Mouse (Mus musculus): Measurements from ENCODE around the gene Uncx.

Gene Uncx

GRCm38 (mm10) chr5:139543214-139543613 is at the start of gene Uncx:
TSS of gene Uncx (plus strand) at chr5:139543494.
- WGBS, result 3% methylated on average over 15 of the region's 15 CpGs

GRCm38 (mm10) chr5:139493690-139494089 is 49.6 kb upstream of the Uncx start:
- WGBS, result 68% methylated on average over 5 of the region's 5 CpGs

- 46% methylated on average over 22 of the region's 22 CpGs for WGBS
Observed at GRCm38 (mm10) chr5:139495019-139495669, 48.1 kb upstream of the Uncx start.

DNA sequence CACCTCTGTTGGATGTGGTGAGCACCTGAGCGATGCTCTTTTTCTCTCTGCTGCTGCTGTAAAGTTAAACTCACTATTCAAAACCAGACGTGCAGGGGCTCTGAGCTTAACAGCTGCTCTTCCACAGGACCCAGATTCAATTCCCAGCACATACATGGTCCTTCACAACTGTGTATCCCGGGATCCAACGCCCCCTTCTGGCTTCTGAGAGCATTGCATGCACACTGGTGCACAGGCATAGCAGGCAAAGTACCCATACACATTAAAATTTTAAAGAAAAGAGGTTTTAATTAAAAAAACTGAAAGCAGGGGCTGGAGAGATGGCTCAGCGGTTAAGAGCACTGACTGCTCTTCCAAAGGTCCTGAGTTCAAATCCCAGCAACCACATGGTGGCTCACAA is 46.4 kb upstream of the Uncx start:
- 55% methylated on average over 5 of the region's 5 CpGs for WGBS

DNA sequence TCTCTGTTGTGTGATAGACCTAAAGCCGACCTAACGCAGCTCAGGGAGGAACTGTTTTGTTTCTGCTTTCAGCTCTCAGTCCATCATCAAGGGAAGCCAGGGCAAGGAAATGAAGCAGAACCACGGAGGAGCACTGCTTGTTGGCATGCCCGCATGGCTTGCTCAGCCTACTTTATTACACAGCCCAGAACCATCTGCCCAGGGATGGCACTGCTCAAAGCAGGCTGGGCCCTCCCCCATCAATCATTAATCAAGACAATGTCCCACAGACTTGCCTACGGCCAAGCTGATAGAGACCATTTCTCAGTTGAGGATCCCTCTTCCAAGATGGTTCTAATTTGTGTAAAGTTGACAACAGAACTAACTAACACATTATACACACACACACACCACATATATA is 44.5 kb upstream of the Uncx start:
- WGBS, result 62% methylated on average over 5 of the region's 5 CpGs

- WGBS, result 57% methylated on average over 14 of the region's 14 CpGs
Observed at GRCm38 (mm10) chr5:139502281-139502680, 41.0 kb upstream of the Uncx start.

DNA sequence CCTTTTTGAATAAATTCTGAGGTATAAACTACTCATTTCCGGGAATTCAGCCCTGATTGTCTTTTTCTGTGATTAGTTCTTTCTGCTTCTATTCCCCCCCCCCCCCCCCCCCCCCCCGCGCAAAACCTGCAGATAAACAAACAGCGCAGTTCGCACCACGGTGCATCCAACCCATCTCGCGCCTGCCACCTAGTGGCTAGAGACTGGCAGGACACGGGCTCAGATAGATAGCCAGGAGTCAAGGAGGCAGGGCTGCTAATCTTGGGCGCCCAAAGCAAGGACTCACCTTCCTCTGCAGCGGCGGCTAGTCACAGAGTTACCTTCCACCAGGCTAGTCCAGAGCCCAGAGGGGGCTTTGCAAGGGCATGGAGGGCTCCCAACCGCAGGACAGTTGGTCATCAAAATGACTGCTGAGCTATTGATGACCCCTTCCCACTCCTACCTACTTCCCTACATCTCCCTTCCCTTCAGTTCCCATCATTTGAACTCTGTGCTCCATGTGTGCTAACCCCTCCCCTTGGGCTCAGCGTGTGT is 38.2 kb upstream of the Uncx start:
- 4% methylated on average over 14 of the region's 14 CpGs for WGBS

GRCm38 (mm10) chr5:139506207-139506606 is 37.1 kb upstream of the Uncx start:
- WGBS, result 28% methylated on average over 5 of the region's 5 CpGs

- 15% methylated on average over 17 of the region's 17 CpGs for WGBS
Observed at GRCm38 (mm10) chr5:139510682-139511366, 32.5 kb upstream of the Uncx start.

DNA sequence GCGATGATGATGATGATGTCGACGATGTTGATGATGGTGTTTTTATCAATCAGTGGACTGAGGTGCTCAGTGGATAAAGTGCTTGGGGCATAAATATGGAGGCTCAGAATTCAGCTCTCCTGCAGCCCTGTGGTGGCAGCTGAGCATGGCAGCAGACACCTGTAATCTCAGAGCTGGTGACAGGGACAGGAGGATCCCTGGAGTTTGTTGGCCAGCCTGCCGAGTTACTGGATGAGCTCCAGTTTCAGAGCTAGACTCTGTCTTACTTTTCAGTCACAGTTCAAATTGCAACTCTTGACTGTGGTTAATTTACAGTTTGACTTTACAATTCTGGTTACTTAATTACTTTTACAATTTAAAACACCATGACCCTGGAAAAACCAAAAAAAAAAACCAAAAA is 31.1 kb upstream of the Uncx start:
- 85% methylated on average over 4 of the region's 4 CpGs for WGBS

DNA sequence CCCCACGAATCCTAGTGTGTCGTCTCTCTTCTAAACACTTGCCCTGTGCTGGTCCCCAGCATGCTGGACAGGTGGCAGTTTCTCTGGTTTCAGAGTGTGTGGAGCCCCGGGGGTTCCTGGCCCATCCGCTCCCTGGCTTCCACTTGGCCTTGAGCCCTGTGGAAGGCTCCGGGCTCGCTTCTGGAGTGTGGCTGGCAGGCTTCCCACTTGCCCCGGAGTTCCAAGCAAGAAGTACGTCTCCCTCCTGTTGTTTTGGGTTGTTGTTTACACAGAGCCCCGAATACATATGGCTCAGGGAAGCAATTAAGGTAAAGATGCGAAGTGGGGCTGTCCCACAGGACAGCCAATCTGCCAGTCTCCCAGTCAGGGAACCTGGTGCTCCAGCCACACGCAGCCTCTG is 27.0 kb upstream of the Uncx start:
- 12% methylated on average over 11 of the region's 11 CpGs for WGBS

DNA sequence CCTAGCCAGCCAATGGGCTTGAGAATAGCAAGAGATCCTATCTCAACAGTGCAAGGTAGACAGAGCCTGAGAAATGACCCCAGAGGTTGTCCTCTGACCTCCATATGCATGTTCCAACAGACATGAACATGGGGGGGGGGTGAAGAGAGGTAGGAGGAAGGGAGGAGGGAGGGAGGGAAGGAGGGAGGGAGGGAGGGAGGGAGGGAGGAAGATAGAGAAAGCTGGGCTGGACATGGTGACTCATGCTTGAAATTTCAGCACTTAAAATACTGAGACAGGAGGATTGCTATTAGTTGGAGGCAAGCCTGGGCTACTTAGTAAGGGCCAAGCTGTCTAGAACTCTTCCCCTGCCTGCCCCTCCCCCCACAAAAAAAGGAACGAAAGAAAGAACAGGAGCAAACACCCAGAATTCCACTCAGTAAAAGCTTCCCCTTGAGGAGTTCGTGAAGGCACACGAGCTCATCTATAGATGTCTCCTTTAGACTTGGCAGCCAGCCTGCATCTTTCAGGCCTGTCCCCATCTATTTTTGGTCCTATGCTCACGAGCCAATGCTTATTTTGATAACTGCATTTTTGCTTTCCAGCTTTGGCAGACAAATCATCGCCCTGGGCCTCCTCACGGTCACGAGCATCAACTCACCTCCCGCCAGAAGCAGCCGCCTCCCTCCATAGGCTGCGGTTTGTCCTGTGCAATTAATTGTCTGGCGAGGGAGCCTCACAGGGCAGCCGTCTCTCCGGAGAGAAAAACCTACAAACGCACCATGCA is 23.0 kb upstream of the Uncx start:
- 20% methylated on average over 14 of the region's 14 CpGs for WGBS

DNA sequence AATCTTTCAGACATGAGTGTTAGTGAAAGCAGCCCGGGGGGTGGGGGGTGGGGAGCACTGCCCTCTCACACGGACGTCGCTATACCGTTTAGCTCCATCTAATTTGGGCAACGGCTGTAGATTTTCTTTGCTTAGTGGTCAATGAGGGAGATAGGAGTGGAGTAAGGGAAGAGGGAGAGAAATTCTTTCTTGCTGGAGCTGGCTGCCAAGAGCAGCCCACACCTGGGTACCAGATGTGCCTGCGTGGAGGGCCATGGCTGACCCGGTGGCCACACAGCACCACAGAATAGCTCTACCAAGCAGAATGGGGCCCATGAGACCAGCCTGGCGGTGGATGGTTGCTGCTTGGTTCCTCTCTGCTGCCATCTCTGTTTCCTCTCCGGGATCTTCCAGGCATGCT is 21.3 kb upstream of the Uncx start:
- 77% methylated on average over 10 of the region's 10 CpGs for WGBS

DNA sequence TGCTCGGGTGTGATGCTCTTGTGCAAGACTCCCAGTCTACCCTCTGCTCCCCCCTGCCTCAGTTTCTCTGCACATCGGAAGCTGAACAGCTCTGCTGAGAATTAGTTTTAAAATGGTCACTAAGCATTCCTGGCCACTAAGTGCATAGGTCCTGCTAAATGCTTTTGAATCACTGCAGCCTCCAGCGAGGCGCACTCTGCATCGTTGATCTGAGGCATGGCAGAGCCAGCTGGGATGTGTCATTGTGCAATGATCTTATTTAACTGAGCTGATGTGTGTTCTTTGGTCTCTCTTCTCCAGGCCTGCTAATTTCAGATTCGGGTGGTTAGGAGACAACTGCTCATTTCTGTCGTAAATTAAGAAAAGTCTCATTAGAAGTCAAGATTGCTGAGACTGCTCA is 14.4 kb upstream of the Uncx start:
- 70% methylated on average over 7 of the region's 7 CpGs for WGBS

DNA sequence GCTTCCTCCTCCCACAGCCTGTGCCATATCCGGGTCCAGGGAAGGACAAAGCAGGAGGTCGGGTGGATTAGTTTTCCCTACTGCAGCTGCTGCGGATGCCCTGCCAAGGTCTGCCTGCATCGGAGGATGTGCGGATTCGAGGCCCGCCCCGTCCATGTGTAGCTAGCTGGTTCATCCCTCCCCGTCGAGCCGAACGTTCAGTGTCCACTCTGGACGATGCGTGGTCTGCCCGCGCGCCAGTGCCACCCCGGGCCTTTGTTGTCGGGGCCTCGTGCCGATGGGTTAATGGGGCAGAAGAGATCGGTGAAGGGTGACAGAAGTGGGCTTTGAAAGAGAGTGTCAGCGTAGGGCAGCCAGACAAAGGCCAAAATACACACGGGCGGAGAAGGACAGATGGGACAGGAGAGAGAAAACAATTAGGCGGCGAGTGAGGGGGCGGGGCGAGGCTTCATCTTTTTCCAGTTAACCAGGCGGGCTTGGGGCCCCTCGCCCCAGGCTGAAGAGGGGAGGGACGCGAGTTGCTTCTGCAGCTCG is 7.8 kb upstream of the Uncx start:
- 2% methylated on average over 34 of the region's 34 CpGs for WGBS

GRCm38 (mm10) chr5:139536211-139536910 is 6.9 kb upstream of the Uncx start:
- WGBS, result 4% methylated on average over 26 of the region's 26 CpGs

GRCm38 (mm10) chr5:139536911-139537738 is 6.2 kb upstream of the Uncx start:
- 12% methylated on average over 18 of the region's 18 CpGs for WGBS

- 32% methylated on average over 3 of the region's 3 CpGs for WGBS
Observed at GRCm38 (mm10) chr5:139537739-139538135, 5.6 kb upstream of the Uncx start.

DNA sequence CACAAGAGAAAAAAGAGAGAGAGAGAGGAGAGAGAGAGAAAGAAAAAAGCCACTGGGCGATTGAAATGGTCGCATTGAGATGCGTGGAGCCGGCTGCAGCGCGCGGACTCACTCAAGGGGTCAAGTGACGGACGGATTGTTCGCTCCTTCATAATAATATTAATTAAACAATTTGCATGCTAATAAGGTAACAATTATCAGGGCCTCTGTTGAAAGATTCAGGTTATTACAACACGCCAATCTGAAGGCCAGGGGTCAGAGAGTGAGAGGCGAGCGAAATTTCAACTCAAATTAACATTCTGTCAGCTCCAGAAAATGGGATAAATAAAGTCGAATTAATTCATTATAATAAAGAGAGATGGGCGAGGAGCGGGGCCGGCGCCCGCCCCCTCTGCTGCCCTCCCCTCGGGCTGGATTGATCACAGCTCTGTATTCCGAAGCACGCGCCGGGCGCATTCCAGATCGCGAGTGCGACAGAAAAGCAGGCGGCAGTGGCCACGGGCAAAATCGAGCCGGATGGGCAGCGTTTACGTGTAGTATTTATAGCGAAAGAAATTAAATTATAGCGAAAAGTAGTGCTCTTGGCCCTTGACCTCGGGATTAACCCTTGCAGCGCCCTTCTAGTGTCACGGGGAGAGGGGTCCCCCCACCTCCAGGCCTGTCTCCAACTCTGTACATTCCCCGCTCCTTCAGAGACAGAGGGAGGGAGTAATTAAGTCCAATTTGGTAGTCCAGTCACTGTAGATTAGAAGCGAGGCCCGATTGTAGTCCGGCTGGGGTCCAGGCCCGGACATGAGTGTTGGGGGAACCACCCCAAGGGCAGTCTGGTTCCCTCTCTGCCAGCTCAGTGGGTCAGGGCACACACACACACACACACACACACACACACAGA is 1.9 kb upstream of the Uncx start:
- 4% methylated on average over 44 of the region's 44 CpGs for WGBS

DNA sequence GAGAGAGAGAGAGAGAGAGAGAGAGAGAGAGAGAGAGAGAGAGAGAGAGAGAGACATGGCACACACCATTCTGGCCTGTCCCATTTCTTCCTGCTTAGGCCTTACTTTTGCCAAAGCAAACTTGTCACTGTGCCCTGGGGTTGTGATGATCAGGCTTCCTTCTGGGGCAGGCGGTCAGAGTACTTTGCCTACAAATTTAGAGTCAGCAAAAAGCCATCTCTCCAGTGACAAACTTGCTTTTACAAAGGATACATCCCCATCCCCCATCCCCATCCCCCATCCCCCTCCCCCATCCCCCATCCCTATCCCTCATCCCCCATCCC is 1.3 kb upstream of the Uncx start:
- 0% methylated on average over 1 of the region's 1 CpGs for WGBS

Measured in cerebral cortex, adult 2 months (tissue).